Mouse (Mus musculus): ENCODE results near the gene Piezo1. TPM values are rescaled to one million over a fixed set of nuclear protein-coding genes. Genes with fewer than 3 reads are reported as not detected.

The Piezo1 gene
- polyA plus RNA-seq, 1 experiment from 2014 or later = 26.6 TPM

GRCm38 (mm10) chr8:122474951-122475560 lies 76.1 kb downstream of the Piezo1 start:
- Histone ChIP-seq H3K4me1 (ENCODE audit: insufficient read depth) (no peaks in the 10 kb centered on the region), H3K9ac (peak overlapping the region; percentile 84), H3K4me3 (ENCODE audit: low read depth, low read length) (peak overlapping the region; percentile 100), H3K4me2 (peak overlapping the region; percentile 93), H3K36me3 (ENCODE audit: insufficient read depth) (peaks cover 41% of the 10 kb centered on the region), H3K27ac (ENCODE audit: low read depth) (0 out of 2 replicates have a peak overlapping the region, but pooled peaks have one; percentile 63), H3K27me3 (ENCODE audit: insufficient read depth, low read length) (no peaks in the 10 kb centered on the region), H3K9me3 (ENCODE audit: low read depth, low read length) (no peaks in the 10 kb centered on the region)
- peak; percentile 57 for DNase-seq
- ATAC-seq (ENCODE audit: insufficient read depth) = peak; percentile 18; the same call in 1 of the 2 replicates
- WGBS = 6% methylated on average over 16 of the region's 16 CpGs
- TF ChIP-seq CTCF (IDR thresholded peaks at IDR 0.05; ENCODE audit: low read depth) = no peak

DNA sequence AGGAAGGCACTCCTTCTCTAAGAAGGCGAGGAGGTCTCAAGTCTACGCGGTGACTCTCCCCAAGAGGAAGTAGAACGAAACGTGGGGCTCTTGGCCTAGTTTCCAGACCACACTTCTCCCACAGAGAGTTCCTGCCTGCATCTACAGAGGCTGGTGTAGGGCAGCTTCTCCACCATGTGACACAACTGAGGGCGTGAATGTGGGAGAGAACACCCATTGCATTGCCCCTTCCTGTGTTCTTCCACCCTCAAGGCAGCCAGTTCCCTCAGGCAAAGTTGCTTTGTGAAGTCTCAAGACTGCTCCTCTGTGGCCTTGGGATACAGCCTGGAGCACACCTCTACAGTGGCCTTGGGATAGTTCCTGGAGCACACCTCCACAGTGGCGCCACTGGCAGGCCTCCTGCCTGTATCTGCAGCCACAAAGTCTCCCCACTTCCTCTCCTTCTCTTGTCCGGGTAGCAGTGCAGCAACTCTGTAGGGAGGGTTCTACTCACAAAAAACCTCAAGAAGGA lies 77.2 kb downstream of the Piezo1 start:
- H3K27me3 ChIP-seq (ENCODE audit: insufficient read depth, low read length) = no peaks in the 10 kb centered on the region
- no peaks in the 10 kb centered on the region for H3K4me1 ChIP-seq (ENCODE audit: insufficient read depth)
- WGBS = 84% methylated on average over 8 of the region's 8 CpGs
- H3K9me3 ChIP-seq (ENCODE audit: low read depth, low read length) = no peaks in the 10 kb centered on the region
- DNase-seq (no peak), ATAC-seq (ENCODE audit: insufficient read depth) (no peak)
- no peak overlapping the region for H3K27ac ChIP-seq (ENCODE audit: low read depth)
- no peak for TF ChIP-seq CTCF (IDR thresholded peaks at IDR 0.05; ENCODE audit: low read depth)
- H3K9ac ChIP-seq = no peak overlapping the region
- H3K4me2 ChIP-seq = no peak overlapping the region; the same call in 1 of the 2 replicates
- 0 out of 2 replicates have a peak overlapping the region, but pooled peaks have one; percentile 100 for H3K4me3 ChIP-seq (ENCODE audit: low read depth, low read length)
- H3K36me3 ChIP-seq (ENCODE audit: insufficient read depth) = peaks cover 34% of the 10 kb centered on the region

GRCm38 (mm10) chr8:122470691-122471090 lies 80.4 kb downstream of the Piezo1 start:
- H3K4me1 ChIP-seq (ENCODE audit: insufficient read depth) = no peaks in the 10 kb centered on the region
- H3K4me3 ChIP-seq (ENCODE audit: low read depth, low read length) = no peak overlapping the region
- no peak for TF ChIP-seq CTCF (IDR thresholded peaks at IDR 0.05; ENCODE audit: low read depth)
- ATAC-seq (ENCODE audit: insufficient read depth) (no peak), DNase-seq (no peak)
- H3K4me2 ChIP-seq = no peak overlapping the region
- H3K9ac ChIP-seq = no peak overlapping the region
- H3K36me3 ChIP-seq (ENCODE audit: insufficient read depth) = peaks cover 52% of the 10 kb centered on the region
- 74% methylated on average over 5 of the region's 5 CpGs for WGBS
- no peak overlapping the region for H3K27ac ChIP-seq (ENCODE audit: low read depth)
- H3K27me3 ChIP-seq (ENCODE audit: insufficient read depth, low read length) = no peaks in the 10 kb centered on the region
- H3K9me3 ChIP-seq (ENCODE audit: low read depth, low read length) = no peaks in the 10 kb centered on the region

DNA sequence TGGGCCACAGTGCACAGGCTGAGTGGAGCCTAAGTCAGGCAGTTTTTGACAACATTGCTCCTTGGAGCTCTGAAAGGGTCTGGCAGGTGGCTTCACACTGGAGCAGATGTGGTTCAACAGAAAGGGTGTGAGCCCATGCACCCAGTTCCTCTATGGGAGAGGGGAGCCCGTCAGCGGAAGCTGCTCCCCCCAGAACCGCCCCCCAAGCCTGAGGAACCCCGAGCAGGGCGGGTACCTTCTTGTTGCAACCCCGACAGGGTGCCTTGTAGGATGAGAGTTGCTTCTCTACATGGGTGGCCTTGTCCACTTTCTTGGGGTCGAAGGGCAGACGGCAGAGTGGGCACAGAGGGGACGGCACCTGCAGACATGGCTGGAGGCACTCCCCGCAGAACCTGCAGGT lies 81.2 kb downstream of the Piezo1 start:
- Histone ChIP-seq H3K4me3 (ENCODE audit: low read depth, low read length) (no peak overlapping the region), H3K4me1 (ENCODE audit: insufficient read depth) (no peaks in the 10 kb centered on the region), H3K9ac (no peak overlapping the region), H3K4me2 (no peak overlapping the region), H3K36me3 (ENCODE audit: insufficient read depth) (peaks cover 52% of the 10 kb centered on the region), H3K9me3 (ENCODE audit: low read depth, low read length) (no peaks in the 10 kb centered on the region), H3K27ac (ENCODE audit: low read depth) (no peak overlapping the region), H3K27me3 (ENCODE audit: insufficient read depth, low read length) (no peaks in the 10 kb centered on the region)
- no peak for ATAC-seq (ENCODE audit: insufficient read depth)
- no peak for TF ChIP-seq CTCF (IDR thresholded peaks at IDR 0.05; ENCODE audit: low read depth)
- 86% methylated on average over 10 of the region's 10 CpGs for WGBS
- DNase-seq = no peak

DNA sequence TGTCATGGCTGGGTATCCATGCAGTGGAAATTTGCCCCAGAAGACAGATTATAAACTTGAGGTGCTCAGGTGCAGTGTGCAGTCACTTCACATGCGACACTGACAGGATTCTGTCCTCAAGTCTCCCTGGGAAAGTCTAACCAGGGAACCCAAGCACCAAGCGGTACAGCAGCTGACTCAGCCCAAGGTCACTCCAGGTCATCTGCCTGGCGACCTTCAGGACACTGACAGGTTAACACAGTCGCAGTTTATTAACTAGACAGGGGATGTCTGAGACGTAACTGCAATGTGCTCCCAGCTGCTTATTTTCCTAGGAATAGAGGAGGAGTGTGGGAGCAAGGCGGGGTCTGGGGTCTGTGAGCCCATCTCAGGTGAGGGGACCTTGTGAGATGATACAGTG lies 81.7 kb downstream of the Piezo1 start:
- TF ChIP-seq CTCF (IDR thresholded peaks at IDR 0.05; ENCODE audit: low read depth) = no peak
- no peak overlapping the region for H3K4me3 ChIP-seq (ENCODE audit: low read depth, low read length)
- 68% methylated on average over 6 of the region's 6 CpGs for WGBS
- H3K27ac ChIP-seq (ENCODE audit: low read depth) = no peak overlapping the region
- no peaks in the 10 kb centered on the region for H3K4me1 ChIP-seq (ENCODE audit: insufficient read depth)
- no peak overlapping the region for H3K9ac ChIP-seq
- peaks cover 52% of the 10 kb centered on the region for H3K36me3 ChIP-seq (ENCODE audit: insufficient read depth)
- no peaks in the 10 kb centered on the region for H3K27me3 ChIP-seq (ENCODE audit: insufficient read depth, low read length)
- H3K4me2 ChIP-seq = no peak overlapping the region
- DNase-seq (no peak), ATAC-seq (ENCODE audit: insufficient read depth) (no peak)
- no peaks in the 10 kb centered on the region for H3K9me3 ChIP-seq (ENCODE audit: low read depth, low read length)

DNA sequence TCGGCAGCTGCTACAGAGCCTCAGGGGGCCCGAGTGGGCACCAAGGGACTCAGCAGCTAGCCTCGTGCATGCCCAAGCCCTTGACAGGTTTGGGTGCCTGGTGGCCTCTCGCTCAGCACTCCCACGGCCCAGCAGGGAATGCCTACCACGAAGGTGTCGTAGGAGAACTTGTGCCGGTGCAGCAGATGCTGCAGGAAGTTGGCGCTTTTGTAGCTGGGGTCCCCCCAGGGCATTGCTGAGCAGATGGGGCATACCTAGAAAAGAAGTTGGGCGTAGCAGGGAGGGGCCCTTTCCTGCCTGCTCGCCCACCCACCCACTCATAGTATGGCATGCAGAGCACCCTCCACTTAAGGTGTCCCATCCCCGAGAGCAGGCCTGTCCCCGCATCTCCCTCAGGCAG lies 83.3 kb downstream of the Piezo1 start:
- Histone ChIP-seq H3K36me3 (ENCODE audit: insufficient read depth) (peaks cover 42% of the 10 kb centered on the region), H3K9ac (no peak overlapping the region), H3K9me3 (ENCODE audit: low read depth, low read length) (no peaks in the 10 kb centered on the region), H3K27me3 (ENCODE audit: insufficient read depth, low read length) (no peaks in the 10 kb centered on the region), H3K4me1 (ENCODE audit: insufficient read depth) (0 out of 2 replicates have a peak, but pooled peaks cover 7% of the 10 kb centered on the region), H3K4me3 (ENCODE audit: low read depth, low read length) (no peak overlapping the region), H3K27ac (ENCODE audit: low read depth) (no peak overlapping the region), H3K4me2 (no peak overlapping the region)
- no peak for TF ChIP-seq CTCF (IDR thresholded peaks at IDR 0.05; ENCODE audit: low read depth)
- no peak for ATAC-seq (ENCODE audit: insufficient read depth)
- DNase-seq = no peak
- WGBS = 89% methylated on average over 13 of the region's 13 CpGs

DNA sequence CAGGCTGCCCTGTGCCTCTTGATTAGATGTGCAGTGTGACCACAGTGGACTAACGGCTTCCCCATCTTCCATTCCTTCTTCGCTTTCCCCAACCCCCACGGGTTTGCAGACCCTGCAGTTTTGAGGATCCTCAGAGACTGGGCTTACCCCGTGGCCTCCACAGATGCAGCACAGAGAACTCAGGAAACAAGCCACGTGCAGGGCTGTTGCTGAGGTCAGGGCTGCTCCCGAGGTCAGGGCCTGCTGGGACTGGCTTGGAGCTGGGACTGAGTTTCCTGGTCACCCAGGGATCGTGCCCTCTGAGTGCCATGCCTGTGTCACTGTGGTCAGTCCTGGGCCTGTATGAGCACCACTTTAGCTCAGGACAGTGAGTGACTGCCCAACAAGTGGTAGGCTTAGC lies 86.1 kb downstream of the Piezo1 start:
- TF ChIP-seq CTCF (IDR thresholded peaks at IDR 0.05; ENCODE audit: low read depth) = no peak
- H3K4me2 ChIP-seq = no peak overlapping the region
- whole genome bisulfite sequencing = 65% methylated on average over 7 of the region's 7 CpGs

More for the DNA sequence above, 86.1 kb downstream of the Piezo1 start:
- peaks cover 35% of the 10 kb centered on the region for H3K36me3 ChIP-seq (ENCODE audit: insufficient read depth)
- no peak overlapping the region for H3K9ac ChIP-seq
- DNase-seq (no peak), ATAC-seq (ENCODE audit: insufficient read depth) (no peak)
- peaks cover 18% of the 10 kb centered on the region for H3K27me3 ChIP-seq (ENCODE audit: insufficient read depth, low read length)
- 0 out of 2 replicates have a peak, but pooled peaks cover 10% of the 10 kb centered on the region for H3K4me1 ChIP-seq (ENCODE audit: insufficient read depth)
- H3K9me3 ChIP-seq (ENCODE audit: low read depth, low read length) = no peaks in the 10 kb centered on the region
- H3K27ac ChIP-seq (ENCODE audit: low read depth) = no peak overlapping the region
- no peak overlapping the region for H3K4me3 ChIP-seq (ENCODE audit: low read depth, low read length)

Data from lung, embryonic 14.5 days (tissue).